Mouse (Mus musculus) embryonic fibroblast, embryonic 13.5 days (primary cell): ENCODE results near the gene G6pc2. TPM values are rescaled to one million over a fixed set of nuclear protein-coding genes. Genes with fewer than 3 reads are reported as not detected.
A peak's percentile ranks its signal among the peaks of the same experiment; 100 is the strongest.

Experiments used
- H3K27ac ChIP-seq: 2 replicates; pipeline ENCODE4 v1.5.1; 2012; ENCODE audit warnings: low read length, control low read depth, inconsistent platforms; ENCODE audit not compliant: insufficient read depth
- H3K4me1 ChIP-seq: 2 replicates; pipeline ENCODE4 v1.6.1; 2011; ENCODE audit warnings: low read length; ENCODE audit not compliant: control insufficient read depth, insufficient read depth
- H3K4me3 ChIP-seq: 2 replicates; pipeline ENCODE4 v1.5.1; 2011; ENCODE audit warnings: mild to moderate bottlenecking, control low read depth, low read length; ENCODE audit not compliant: insufficient read depth
- CTCF ChIP-seq: IDR thresholded peaks from 2 replicates; pipeline ENCODE4 v1.5.1; 2011; ENCODE audit warnings: mild to moderate bottlenecking, control low read depth, low read length, moderate library complexity, borderline replicate concordance; ENCODE audit not compliant: insufficient read depth
- POLR2A ChIP-seq: IDR thresholded peaks from 2 replicates; pipeline ENCODE4 v1.6.1; 2011; ENCODE audit warnings: low read depth, mild to moderate bottlenecking, control low read depth, low read length, moderate library complexity
- polyA plus RNA-seq: library from polyadenylated mRNA; stranded (reverse); fragments of >200 nt; gene quantifications from 2 replicates; pipeline ENCODE4 v1.2.4, GENCODE M21; 2011; ENCODE audit warnings: low read depth; ENCODE audit not compliant: missing spikeins, insufficient read length

The G6pc2 gene
- polyA plus RNA-seq, 1 experiment, result not detected

GRCm38 (mm10) chr2:69205791-69206351, 5.0 kb upstream of the G6pc2 start, which contains the start of gene Spc25:
Gene Spc25 (minus strand): TSS chr2:69206194.
- Histone ChIP-seq H3K4me1 (0 out of 2 replicates have a peak, but pooled peaks cover 2% of the 10 kb centered on the region), H3K4me3 (peak within 1 kb of the TSS; percentile 76), H3K27ac (no peak within 1 kb of the TSS)
- peak; percentile 80 for TF ChIP-seq POLR2A
- no peak for TF ChIP-seq CTCF

GRCm38 (mm10) chr2:69206523-69206922, 4.3 kb upstream of the G6pc2 start:
- Histone ChIP-seq H3K4me3 (no peak overlapping the region), H3K27ac (no peak overlapping the region), H3K4me1 (0 out of 2 replicates have a peak, but pooled peaks cover 2% of the 10 kb centered on the region)
- TF ChIP-seq CTCF, result no peak
- no peak for TF ChIP-seq POLR2A

- TF ChIP-seq POLR2A, result no peak
- Histone ChIP-seq H3K4me1 (no peaks in the 10 kb centered on the region), H3K4me3 (no peak overlapping the region), H3K27ac (no peak overlapping the region)
Observed at GRCm38 (mm10) chr2:69209684-69210083, 1.2 kb upstream of the G6pc2 start.

GRCm38 (mm10) chr2:69212652-69213051, 1.8 kb downstream of the G6pc2 start:
- no peak for TF ChIP-seq CTCF
- no peak for TF ChIP-seq POLR2A
- Histone ChIP-seq H3K4me1 (no peaks in the 10 kb centered on the region), H3K4me3 (no peak overlapping the region), H3K27ac (no peak overlapping the region)

GRCm38 (mm10) chr2:69215242-69215641, 4.4 kb downstream of the G6pc2 start:
- no peak for TF ChIP-seq CTCF
- no peak for TF ChIP-seq POLR2A
- Histone ChIP-seq H3K27ac (no peak overlapping the region), H3K4me1 (no peaks in the 10 kb centered on the region), H3K4me3 (no peak overlapping the region)

- TF ChIP-seq CTCF (no peak), POLR2A (no peak)
- Histone ChIP-seq H3K4me3 (no peak overlapping the region), H3K27ac (no peak overlapping the region), H3K4me1 (no peaks in the 10 kb centered on the region)
Observed at GRCm38 (mm10) chr2:69221868-69222416, 11.1 kb downstream of the G6pc2 start.

- no peak for TF ChIP-seq POLR2A
- TF ChIP-seq CTCF, result no peak
- Histone ChIP-seq H3K27ac (no peak overlapping the region), H3K4me3 (no peak overlapping the region), H3K4me1 (no peaks in the 10 kb centered on the region)
Observed at GRCm38 (mm10) chr2:69222815-69223214, 11.9 kb downstream of the G6pc2 start.

- H3K4me1 ChIP-seq, result no peaks in the 10 kb centered on the region
- H3K27ac ChIP-seq, result no peak overlapping the region
- H3K4me3 ChIP-seq, result no peak overlapping the region
- no peak for TF ChIP-seq CTCF
- no peak for TF ChIP-seq POLR2A
Observed at GRCm38 (mm10) chr2:69224724-69225123, 13.9 kb downstream of the G6pc2 start.

- no peaks in the 10 kb centered on the region for H3K4me1 ChIP-seq
- H3K27ac ChIP-seq, result no peak overlapping the region
- no peak overlapping the region for H3K4me3 ChIP-seq
- TF ChIP-seq POLR2A (no peak), CTCF (no peak)
Observed at GRCm38 (mm10) chr2:69226876-69227275, 16.0 kb downstream of the G6pc2 start.

GRCm38 (mm10) chr2:69228635-69229034, 17.8 kb downstream of the G6pc2 start:
- no peak overlapping the region for H3K27ac ChIP-seq
- no peak for TF ChIP-seq CTCF
- no peak for TF ChIP-seq POLR2A
- no peak overlapping the region for H3K4me3 ChIP-seq
- no peaks in the 10 kb centered on the region for H3K4me1 ChIP-seq
